Mouse (Mus musculus): ENCODE results near the gene Neurl1a.

GRCm38 (mm10) chr19:47259581-47259980, 81.0 kb downstream of the Neurl1a start:
- no peak for TF ChIP-seq HCFC1 (IDR thresholded peaks at IDR 0.05; ENCODE audit: borderline replicate concordance, insufficient read depth, low read length)
- TF ChIP-seq ZNF384 (IDR thresholded peaks at IDR 0.05; ENCODE audit: low read depth, low read length) = no peak
